Comparison of ENCODE assay signal across 18 mouse cellular contexts in the genomic region with DNA sequence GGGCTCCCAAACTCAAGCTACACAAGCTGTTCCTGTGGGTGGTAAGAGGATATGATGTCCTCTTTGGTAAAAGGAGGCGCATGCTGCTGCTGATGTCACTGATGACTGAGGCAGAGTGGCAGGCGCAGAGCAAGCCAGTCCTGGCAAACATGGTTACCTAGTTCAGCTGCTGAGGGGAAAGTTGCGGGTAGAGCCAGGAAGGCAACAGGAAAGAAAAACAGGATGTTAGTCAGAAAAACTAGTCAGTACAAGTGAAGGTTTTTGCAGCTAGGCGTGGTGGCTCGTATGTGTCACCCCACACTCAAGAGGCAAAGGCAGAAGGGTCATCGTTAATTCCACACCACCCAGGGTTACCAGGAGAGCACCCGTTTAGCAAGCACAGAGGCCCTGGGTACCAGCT. TPM values are rescaled to one million over a fixed set of nuclear protein-coding genes. Genes with fewer than 3 reads are reported as not detected.
DNase-seq lines count a peak whose midpoint lies in the region; ATAC-seq and TF ChIP-seq lines count a peak whose summit lies in the region.
"Had no signal": no experiment of that assay in that cellular context is flagged by ENCODE, and none has a peak within 500 bp of the region (broad histone marks: within the 10 kb centered on the region; RNA-seq: fewer than 3 reads in every experiment).

No protein-coding gene starts in this region.

- H3K27me3 ChIP-seq in forebrain, embryonic 14.5 days (replicated peaks; ENCODE audit: control insufficient read depth, insufficient read depth, low read length), result no peaks in the 10 kb centered on the region
- H3K27me3 ChIP-seq in forebrain, embryonic 15.5 days, result no peaks in the 10 kb centered on the region
- H3K27me3 ChIP-seq: CH12.LX; hindbrain, embryonic 15.5 days had no signal

- H3K27ac ChIP-seq in layer of hippocampus, adult 2 months, result no peak overlapping the region
- no peak overlapping the region for H3K27ac ChIP-seq in forebrain, embryonic 14.5 days (ENCODE audit: low read depth, low read length)
- H3K27ac ChIP-seq in forebrain, embryonic 15.5 days (replicated peaks), result no peak overlapping the region
- H3K27ac ChIP-seq: hindbrain, embryonic 15.5 days had no signal

- H3K4me2 ChIP-seq in forebrain, embryonic 14.5 days (ENCODE audit: low read length), result no peak overlapping the region
- no peak overlapping the region for H3K4me2 ChIP-seq in forebrain, embryonic 15.5 days (replicated peaks)
- H3K4me2 ChIP-seq: hindbrain, embryonic 15.5 days; liver, embryonic 11.5 days had no signal

- DNase-seq in layer of hippocampus, adult 2 months (ENCODE audit: low spot score in 2 of 2), result peak; percentile 26 to 53
- DNase-seq in layer of hippocampus, adult 8-10 months (ENCODE audit: low spot score in 2 of 2), result no peak
- DNase-seq in 416B (ENCODE audit: low read depth), result peak; percentile 95
- DNase-seq in forebrain, embryonic 14.5 days (ENCODE audit: low spot score), result no peak
- no peak for DNase-seq in heart, postnatal 14 days
- DNase-seq: cerebellum, adult 18-20 months; embryo, embryonic 11 days; gastrocnemius, postnatal 36 days; kidney, adult 8-10 months; lung, postnatal 10 days; right cerebral cortex, postnatal 25 days had no signal

- intact Hi-C loops in heart, postnatal 14 days (cut with DNase I), result no loop called here

- 94% methylated on average over 7 of the region's 7 CpGs for WGBS in forebrain, embryonic 14.5 days
- WGBS in forebrain, embryonic 15.5 days, result 91% methylated on average over 7 of the region's 7 CpGs

- ATAC-seq in common myeloid progenitor, adult 5-6 weeks (replicated peaks; ENCODE audit: low read depth, poor library complexity, severe bottlenecking), result peak; percentile 85
- ATAC-seq in monocyte, adult 5-6 weeks (replicated peaks; ENCODE audit: insufficient number of reproducible peaks, low FRiP score, low TSS enrichment, poor library complexity, severe bottlenecking), result peak; percentile 81
- no peak for ATAC-seq in forebrain, embryonic 14.5 days
- no peak for ATAC-seq in forebrain, embryonic 15.5 days (replicated peaks)

- no peak for TF ChIP-seq CTCF in layer of hippocampus, adult 2 months (conservative IDR thresholded peaks at IDR 0.05)

- H3K9me3 ChIP-seq in forebrain, embryonic 14.5 days (replicated peaks; ENCODE audit: control insufficient read depth, low read length), result no peaks in the 10 kb centered on the region
- H3K9me3 ChIP-seq in forebrain, embryonic 15.5 days, result no peaks in the 10 kb centered on the region
- H3K9me3 ChIP-seq: hindbrain, embryonic 15.5 days had no signal

- no peaks in the 10 kb centered on the region for H3K4me1 ChIP-seq in forebrain, embryonic 14.5 days (ENCODE audit: control insufficient read depth, insufficient read depth, low read length)
- H3K4me1 ChIP-seq in forebrain, embryonic 15.5 days, result 0 out of 2 replicates have a peak, but pooled peaks cover 2% of the 10 kb centered on the region
- H3K4me1 ChIP-seq: hindbrain, embryonic 15.5 days had no signal

- H3K9ac ChIP-seq in forebrain, embryonic 14.5 days (ENCODE audit: low read length), result no peak overlapping the region
- no peak overlapping the region for H3K9ac ChIP-seq in forebrain, embryonic 15.5 days (replicated peaks)
- H3K9ac ChIP-seq: hindbrain, embryonic 15.5 days had no signal

- H3K4me3 ChIP-seq in layer of hippocampus, adult 2 months, result no peak overlapping the region
- no peak overlapping the region for H3K4me3 ChIP-seq in forebrain, embryonic 14.5 days (ENCODE audit: low read depth, low read length)
- H3K4me3 ChIP-seq in forebrain, embryonic 15.5 days, result no peak overlapping the region
- H3K4me3 ChIP-seq: hindbrain, embryonic 15.5 days had no signal

- peaks cover 40% of the 10 kb centered on the region for H3K36me3 ChIP-seq in forebrain, embryonic 14.5 days (ENCODE audit: control insufficient read depth, insufficient read depth, low read length)
- peaks cover 39% of the 10 kb centered on the region for H3K36me3 ChIP-seq in forebrain, embryonic 15.5 days

RNA-seq across cellular contexts. Expression of a gene that starts 43.3 kb away (rescaled TPM):
- 10 to 100 TPM; 67.6 to 75.5 TPM for total RNA-seq in layer of hippocampus, adult 2 months (2021)
- total RNA-seq in layer of hippocampus, adult 8-10 months (2022), result 10 to 100 TPM; 54.8 to 74.2 (median 64.4) TPM
- 0.92 and 5.1 TPM in 2 replicates for total RNA-seq in common myeloid progenitor, adult 5-6 weeks (2017)
- total RNA-seq in monocyte, adult 5-6 weeks (2017), result 33.9 to 44.5 TPM (median 42.6 TPM) in 3 replicates
- polyA plus RNA-seq in forebrain, embryonic 14.5 days (2014; fragmentation: Nextera tagmentation; extraction: Ambion mirVana), result 60.0 and 60.2 TPM in 2 replicates
- 10 to 100 TPM; 20.0 to 24.1 TPM for total RNA-seq in heart, postnatal 14 days (2021)
- polyA plus RNA-seq in forebrain, embryonic 15.5 days (2015; fragmentation: Nextera tagmentation; extraction: Ambion mirVana), result 60.4 and 69.5 TPM in 2 replicates

RNA-seq across cellular contexts. Expression of a gene that starts 46.8 kb away (rescaled TPM):
- total RNA-seq in layer of hippocampus, adult 2 months (2021), result not detected
- not detected for total RNA-seq in layer of hippocampus, adult 8-10 months (2022)
- total RNA-seq in common myeloid progenitor, adult 5-6 weeks (2017), result 2.2 and 2.5 TPM in 2 replicates
- total RNA-seq in monocyte, adult 5-6 weeks (2017), result 28.5 to 54.8 TPM (median 44.2 TPM) in 3 replicates
- polyA plus RNA-seq in forebrain, embryonic 14.5 days (2014; fragmentation: Nextera tagmentation; extraction: Ambion mirVana), result 0.22 and 0.32 TPM in 2 replicates
- total RNA-seq in heart, postnatal 14 days (2021), result under 1 TPM; 0.17 to 0.49 TPM
- polyA plus RNA-seq in forebrain, embryonic 15.5 days (2015; fragmentation: Nextera tagmentation; extraction: Ambion mirVana), result 0.15 and 0.20 TPM in 2 replicates
- total RNA-seq: gastrocnemius, postnatal 36 days; left cerebral cortex, postnatal 14 days had no signal

Comparison
In these comparisons a context has a peak if more than half of its experiments do, and no peak if none do; other contexts are left out.
1. DNase-seq: peak in layer of hippocampus, adult 2 months (2 of 2) and 416B (single experiment); none in layer of hippocampus, adult 8-10 months (0 of 2), forebrain, embryonic 14.5 days (single experiment) and heart, postnatal 14 days (0 of 2).
2. ATAC-seq: peak in common myeloid progenitor, adult 5-6 weeks (single experiment) and monocyte, adult 5-6 weeks (single experiment); none in forebrain, embryonic 14.5 days (single experiment) and forebrain, embryonic 15.5 days (single experiment).